Mouse (Mus musculus): ENCODE measurements at regions not wholly inside any gene's neighbourhood (a gene's known extent, or its start where the extent isn't known, plus 50 kb on each side); places are given as distances from the start of the nearest gene placed in this dataset.

DNA sequence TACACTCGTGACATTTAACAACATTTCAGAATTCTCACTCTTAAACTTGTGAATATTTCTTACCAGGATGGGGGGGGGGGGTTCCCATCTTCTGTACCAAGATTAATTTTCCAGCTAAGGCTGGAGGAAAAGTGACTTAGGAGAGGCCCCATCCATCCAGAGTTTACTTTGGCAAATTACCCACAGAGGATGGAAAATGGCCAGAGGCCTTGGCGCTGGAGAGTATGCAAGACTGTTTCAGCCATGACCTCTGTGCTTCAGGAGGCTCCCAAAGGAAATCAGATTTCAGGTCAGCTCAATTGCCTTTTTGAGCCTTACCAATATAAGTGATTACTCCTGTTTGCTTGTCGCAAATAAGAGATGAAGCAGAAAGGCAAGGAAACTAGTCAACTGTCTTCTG lies 143.4 kb upstream of the F930015N05Rik start:
- peak; percentile 16 for DNase-seq (ENCODE audit: low spot score)

GRCm38 (mm10) chr11:64586056-64586455 lies 149.6 kb upstream of the F930015N05Rik start:
- DNase-seq (ENCODE audit: low spot score), result no peak

GRCm38 (mm10) chr11:64587034-64587710 lies 150.7 kb upstream of the F930015N05Rik start:
- DNase-seq (ENCODE audit: low spot score), result no peak

DNA sequence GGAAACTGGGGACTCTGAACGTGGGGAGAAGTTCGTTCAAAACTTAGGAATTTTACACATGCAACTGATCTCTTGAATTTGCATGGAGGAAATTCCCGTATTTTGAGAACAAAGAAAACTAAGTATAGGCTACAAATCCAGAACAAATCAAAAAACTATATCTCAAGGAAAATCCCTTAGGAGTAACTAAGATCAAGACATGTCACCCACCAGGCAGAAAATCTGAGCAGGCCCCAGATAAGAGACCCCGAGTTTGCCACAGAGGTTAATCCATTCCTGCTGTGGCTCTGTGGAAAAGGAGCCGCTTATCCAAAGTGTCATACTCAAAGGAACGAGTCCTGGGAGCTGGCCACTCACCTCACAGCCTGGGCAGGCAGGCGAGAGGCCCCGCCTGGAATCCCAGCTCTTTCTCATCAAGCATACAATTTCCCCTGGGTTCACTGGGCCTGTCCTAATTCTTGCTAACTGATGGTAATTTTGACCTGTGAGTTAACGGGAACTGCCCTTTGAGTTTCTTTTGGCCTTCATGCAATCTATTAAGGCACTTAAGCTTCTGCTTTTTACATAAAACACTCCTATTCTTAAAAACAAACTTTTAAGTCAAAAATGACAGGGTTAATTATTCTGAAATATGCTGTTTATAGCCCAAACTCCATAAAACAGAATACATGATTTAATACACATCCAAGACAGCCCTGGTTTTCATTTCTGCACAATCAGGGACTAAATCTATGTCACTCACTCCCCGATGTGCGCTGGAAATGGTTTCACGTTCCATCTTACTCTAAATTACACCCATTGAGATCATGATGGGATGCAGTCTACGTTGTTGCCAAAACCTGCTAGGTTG lies 151.5 kb upstream of the F930015N05Rik start:
- DNase-seq (ENCODE audit: low spot score), result no peak

- no peak for DNase-seq (ENCODE audit: low spot score)
Observed at GRCm38 (mm10) chr11:64588601-64588989, 152.1 kb upstream of the F930015N05Rik start.

DNA sequence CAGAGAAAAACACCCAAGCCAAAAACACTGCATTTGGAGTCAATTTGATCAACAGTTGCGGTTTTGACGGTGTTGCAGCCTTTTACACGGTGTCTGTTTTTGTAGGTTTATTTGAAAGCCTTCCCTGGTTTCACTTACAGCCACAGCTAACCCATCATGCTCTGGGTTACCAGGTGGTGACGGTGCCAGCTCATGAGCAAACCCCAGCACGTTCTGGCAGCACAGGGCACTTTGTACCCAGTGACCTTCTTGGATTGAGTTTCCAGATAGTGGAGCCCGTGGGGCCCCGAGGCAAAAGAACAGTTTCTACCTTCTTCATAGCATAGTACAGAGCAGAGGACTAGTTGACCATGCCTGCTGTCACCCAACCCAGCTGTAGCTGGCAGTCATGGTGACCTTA lies 152.6 kb upstream of the F930015N05Rik start:
- DNase-seq (ENCODE audit: low spot score), result no peak

DNA sequence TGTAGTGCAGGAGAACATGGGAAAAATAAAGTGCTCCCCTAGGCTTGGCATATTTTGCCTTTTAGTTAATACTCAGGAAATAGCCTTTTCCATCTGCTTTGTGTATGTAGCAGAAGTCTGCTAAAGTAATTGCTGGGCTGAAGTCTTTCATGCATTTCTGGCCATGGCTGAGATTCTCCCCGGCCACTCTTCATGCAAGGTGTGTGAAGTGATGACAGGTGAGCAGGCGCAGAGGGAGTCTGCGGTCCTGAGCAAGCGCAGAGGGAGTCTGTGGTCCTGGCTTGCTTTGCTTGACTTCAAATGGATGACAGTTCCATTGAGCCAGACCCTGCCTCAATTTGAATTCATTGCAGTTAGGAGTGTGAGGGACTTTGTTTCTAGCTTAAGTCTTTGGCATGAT lies 153.6 kb upstream of the F930015N05Rik start:
- no peak for DNase-seq (ENCODE audit: low spot score)

DNA sequence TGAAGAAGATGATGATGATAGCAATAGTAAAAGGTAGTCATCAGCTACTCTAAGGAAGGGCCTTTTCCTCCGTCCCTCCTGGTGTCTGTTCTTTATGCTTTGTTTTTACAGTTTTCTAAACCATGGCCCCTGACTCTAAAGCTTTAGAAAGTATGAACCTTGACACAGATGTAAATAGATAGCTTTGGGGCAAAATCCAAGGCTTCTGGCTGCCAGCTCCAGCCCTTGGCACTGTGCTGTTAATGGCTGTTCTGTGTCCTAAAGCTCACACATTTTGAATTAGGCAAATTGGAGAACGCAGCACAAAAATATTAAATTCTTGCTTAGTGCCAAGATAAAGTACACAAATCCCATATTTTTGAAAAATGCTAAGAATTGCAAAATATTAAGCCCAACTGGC lies 155.8 kb upstream of the F930015N05Rik start:
- DNase-seq (ENCODE audit: low spot score), result no peak

DNA sequence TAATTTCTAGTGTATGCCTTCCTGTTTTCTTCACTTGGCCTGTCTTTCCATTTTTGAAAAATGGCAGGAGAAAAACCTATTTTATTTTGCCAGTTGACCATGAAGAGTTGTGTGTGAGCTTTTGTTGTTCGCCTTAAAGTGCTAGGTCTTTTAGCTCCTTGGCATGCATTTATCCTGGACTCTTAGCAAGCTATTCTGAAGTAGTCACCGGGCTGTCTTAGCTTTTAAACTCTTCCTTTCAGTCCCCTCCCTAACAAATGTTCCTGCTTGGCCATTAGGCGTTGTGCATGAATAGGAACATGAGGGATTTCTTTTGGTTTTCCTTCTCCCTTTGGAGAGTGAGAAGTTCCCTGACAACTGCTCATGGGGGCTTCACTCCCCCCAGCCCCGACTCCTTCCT lies 160.9 kb upstream of the F930015N05Rik start:
- no peak for DNase-seq (ENCODE audit: low spot score)

GRCm38 (mm10) chr11:64599178-64599577 lies 162.7 kb upstream of the F930015N05Rik start:
- peak; percentile 60 for DNase-seq (ENCODE audit: low spot score)

DNA sequence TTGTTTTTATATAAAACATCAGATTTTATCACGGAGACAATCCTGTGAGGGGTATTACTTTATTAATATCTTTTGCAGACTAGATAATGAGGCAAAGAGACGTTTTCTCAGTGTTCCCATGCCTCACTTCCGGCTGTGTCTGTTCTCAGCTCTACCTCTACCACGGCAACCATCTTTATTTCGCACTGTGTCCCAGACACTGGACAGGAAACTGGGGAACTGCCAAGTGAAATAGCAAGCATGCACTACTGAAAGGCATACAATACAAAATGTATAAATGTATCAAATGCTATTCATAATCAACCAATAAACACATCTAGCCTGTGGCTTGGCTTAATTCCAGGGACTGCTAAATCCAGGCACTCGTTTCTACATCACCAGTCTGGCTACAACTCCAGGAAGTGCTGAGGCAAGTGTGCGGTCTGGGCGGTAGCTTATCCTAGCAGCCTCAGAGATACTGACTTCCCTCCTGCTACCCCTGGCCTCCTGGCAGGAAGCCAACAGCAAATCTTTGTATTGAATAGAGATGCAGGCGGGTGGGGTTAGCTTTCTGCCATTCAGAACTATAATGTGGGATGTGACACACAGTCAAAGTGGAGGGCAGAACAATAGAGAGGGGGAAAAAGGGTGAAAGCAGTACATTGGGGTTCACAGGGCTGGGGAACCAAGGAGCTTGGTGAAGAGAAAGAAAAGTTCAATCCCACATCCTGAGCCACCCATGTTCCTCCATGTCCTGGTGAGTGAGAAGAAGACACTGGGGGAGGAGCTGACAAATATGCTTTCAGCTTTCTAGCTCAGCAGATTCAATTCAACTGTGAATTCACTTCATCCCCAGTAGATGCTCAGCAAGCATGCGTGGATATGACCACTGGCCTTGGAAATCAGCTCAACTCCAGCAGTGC lies 164.0 kb upstream of the F930015N05Rik start:
- DNase-seq (ENCODE audit: low spot score), result peak; percentile 20

- DNase-seq (ENCODE audit: low spot score), result no peak
Observed at GRCm38 (mm10) chr11:64609043-64609442, 172.6 kb upstream of the F930015N05Rik start.

DNA sequence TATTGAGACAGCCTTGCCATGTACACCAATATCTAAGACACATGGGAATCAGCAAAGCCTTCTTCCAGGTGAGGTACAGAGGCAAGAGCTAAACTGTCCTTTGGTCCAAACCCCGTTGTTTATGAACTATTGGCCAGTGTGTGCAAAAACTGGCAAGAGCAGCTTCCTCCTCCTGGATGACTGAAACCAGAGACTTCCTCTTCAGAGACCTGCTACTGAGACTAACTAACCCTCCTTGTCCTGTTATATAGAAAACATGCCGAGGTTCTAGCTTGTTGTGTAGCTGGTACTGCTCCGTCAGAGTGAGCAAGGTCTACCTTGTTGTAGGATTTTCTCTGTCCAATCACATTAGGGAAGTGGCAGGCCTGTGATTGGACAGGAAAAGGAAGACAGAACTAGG lies 174.3 kb upstream of the F930015N05Rik start:
- no peak for DNase-seq (ENCODE audit: low spot score)

DNA sequence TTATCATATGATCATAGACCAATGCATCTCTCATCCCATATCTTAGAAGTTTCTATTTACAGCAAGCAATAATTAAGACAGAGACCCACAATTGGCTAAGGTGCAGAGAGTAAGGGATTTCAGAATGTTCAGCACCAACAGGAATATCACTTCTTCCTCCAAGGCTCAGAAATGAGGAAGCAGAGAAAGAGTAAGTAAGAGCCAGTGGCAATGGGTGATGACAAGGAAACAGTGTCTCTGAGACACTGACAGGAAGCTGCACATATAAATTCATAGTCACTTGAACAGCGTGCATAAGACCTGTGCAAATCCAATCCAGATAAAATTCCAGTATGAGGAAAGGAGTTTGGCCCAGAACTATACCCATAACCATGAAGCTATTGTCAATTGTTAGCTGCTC lies 178.7 kb upstream of the F930015N05Rik start:
- DNase-seq (ENCODE audit: low spot score), result no peak

- no peak for DNase-seq (ENCODE audit: low spot score)
Observed at GRCm38 (mm10) chr11:64618631-64619385, 182.4 kb upstream of the F930015N05Rik start.

DNA sequence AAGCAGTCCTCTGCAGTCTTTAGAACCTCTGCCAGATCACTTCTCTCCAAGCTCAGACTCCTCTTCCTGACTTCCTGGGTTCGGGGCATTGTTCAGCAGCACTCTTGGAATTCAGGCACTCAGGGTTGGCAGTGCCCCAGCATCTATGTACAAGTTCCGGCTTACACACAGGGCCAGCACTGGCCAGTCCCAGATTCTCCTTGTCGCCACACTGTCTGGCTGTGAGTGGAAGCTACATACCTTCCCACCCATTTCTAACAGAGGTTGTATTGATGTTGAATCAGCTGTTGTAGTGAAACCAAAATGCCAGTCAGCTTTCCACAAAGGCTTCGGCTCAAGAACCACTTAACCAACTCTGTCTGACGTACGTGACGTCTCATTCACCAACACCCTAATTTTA lies 190.7 kb upstream of the F930015N05Rik start:
- no peak for DNase-seq (ENCODE audit: low spot score)

GRCm38 (mm10) chr11:64640947-64641346 lies 204.5 kb upstream of the F930015N05Rik start:
- no peak for DNase-seq (ENCODE audit: low spot score)

DNA sequence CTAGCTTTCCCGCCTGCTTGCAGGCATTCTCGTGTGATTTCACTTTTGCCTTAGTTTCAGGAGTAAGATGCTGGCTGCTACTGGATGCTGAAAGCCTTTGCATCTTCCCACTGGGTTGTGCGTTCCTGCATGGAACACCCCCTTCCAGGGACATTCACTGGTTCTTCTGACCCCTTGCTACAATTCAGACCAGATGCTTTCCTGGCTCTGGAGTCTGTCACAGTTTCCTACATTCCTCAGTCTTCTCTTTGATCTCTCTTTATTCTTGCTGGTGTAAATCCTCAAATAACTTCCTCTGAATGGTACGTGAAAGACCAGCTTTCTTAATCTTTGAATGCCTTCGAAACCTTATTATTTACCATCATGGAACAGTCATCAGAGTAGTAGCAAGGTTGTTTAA lies 206.7 kb upstream of the F930015N05Rik start:
- DNase-seq (ENCODE audit: low spot score), result no peak

- no peak for DNase-seq (ENCODE audit: low spot score)
Observed at GRCm38 (mm10) chr11:64647938-64648337, 211.5 kb upstream of the F930015N05Rik start.

GRCm38 (mm10) chr11:64650571-64651282 lies 214.3 kb upstream of the F930015N05Rik start:
- no peak for DNase-seq (ENCODE audit: low spot score)

GRCm38 (mm10) chr11:64652811-64653210 lies 216.4 kb upstream of the F930015N05Rik start:
- no peak for DNase-seq (ENCODE audit: low spot score)

All from urinary bladder, postnatal 14 days (tissue).